Mouse (Mus musculus): ENCODE results near the gene Nynrin.

Gene Nynrin

GRCm38 (mm10) chr14:55922475-55923232 lies 68.8 kb downstream of the Nynrin start:
- in situ Hi-C loops (cut with MboI, MseI) = no loop called here

Data from T-helper 2 cell (primary cell).